Mouse (Mus musculus): ENCODE results near the gene Copg2. TPM values are rescaled to one million over a fixed set of nuclear protein-coding genes. Genes with fewer than 3 reads are reported as not detected.

The Copg2 gene
- polyA plus RNA-seq, 1 experiment, result 11.4 TPM

DNA sequence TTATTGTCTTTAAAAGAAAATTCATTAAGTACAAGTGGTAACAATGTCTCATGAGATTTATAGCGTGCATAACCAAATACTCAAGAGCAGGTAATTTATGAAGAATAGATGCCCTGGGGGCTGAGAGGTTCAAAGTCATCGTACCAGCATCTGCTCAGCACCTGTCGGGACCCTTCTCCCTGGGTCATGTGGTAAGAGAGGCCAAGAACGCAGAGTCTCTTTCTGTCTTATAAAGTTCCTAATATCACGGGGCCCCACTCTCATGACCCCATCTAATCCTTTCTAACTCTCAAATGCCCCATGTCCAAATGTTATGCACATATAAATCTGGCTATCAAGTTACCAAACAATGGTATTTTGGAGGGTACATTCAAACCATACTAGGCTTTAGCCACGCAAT is 193.7 kb downstream of the Copg2 start:
- DNase-seq (ENCODE audit: low read depth, low spot score), result no peak
- WGBS, result 87% methylated on average over 6 of the region's 6 CpGs

- WGBS, result 46% methylated on average over 6 of the region's 6 CpGs
- DNase-seq (ENCODE audit: low read depth, low spot score), result no peak
Observed at GRCm38 (mm10) chr6:30700182-30700581, 196.4 kb downstream of the Copg2 start.

DNA sequence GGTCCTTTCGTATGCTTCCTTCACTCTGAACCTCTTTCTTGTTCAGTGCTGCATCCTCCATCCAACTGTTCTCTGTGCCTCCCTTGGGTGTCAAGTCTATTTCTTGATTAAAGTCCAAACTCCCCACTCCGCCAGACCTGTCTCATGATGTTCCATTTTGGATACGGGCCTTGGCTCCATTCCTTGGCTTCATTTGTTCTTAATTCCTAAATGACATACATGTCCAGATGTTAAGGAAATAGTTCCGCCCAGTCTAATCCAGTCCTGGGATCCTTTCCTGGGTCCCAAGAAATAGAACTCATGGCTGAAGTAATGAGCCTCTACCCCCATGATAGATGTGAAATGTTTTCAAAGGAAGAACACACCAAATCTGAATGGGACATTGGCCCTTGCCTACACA is 198.6 kb downstream of the Copg2 start:
- 82% methylated on average over 4 of the region's 4 CpGs for WGBS
- no peak for DNase-seq (ENCODE audit: low read depth, low spot score)

Other genes starting within 250 kb of the Copg2 start
- gene Cep41, start 203.0 kb downstream of the Copg2 start, polyA plus RNA-seq (2012; rRNA removed), result 2.9 and 3.4 TPM in 2 replicates
- gene Mest, start 173.2 kb downstream of the Copg2 start, polyA plus RNA-seq (2012; rRNA removed), result 10.4 and 21.2 TPM in 2 replicates
- not detected in 2 replicates for gene Tsga13, start 18.8 kb upstream of the Copg2 start, polyA plus RNA-seq (2012; rRNA removed)
- not detected in 2 replicates for gene Klf14, start 62.3 kb upstream of the Copg2 start, polyA plus RNA-seq (2012; rRNA removed)

Data from large intestine, adult 2 months (tissue).